Mouse (Mus musculus): Measurements from ENCODE around the gene Arhgap22.

DNA sequence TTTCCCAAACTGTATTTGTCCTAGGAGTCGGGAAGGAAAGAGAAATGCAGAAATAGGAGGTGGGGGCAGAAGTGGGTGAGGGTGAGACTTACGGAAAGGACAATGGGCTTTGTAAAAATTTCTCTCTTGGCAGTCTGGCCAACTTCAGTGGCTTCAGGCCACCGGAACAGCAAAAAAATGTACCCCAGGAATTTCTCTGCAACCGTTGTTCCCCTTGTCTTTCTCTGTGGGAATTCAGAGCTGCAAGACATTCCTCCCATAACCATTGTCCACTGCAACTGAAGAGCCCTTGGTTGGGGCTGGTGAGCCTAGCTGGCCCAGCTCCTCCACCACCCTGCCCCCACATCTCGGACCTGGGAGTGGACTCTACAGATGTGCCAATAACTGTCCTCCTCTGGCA, 101.3 kb downstream of the Arhgap22 start:
- TF ChIP-seq POLR2A (IDR thresholded peaks at IDR 0.05; ENCODE audit: low read depth, low read length) (no peak), CTCF (conservative IDR thresholded peaks at IDR 0.05; ENCODE audit: insufficient read depth, insufficient read length, low read depth, low read length) (no peak)
